Mouse (Mus musculus): Measurements from ENCODE around the gene Lcn11. TPM values are rescaled to one million over a fixed set of nuclear protein-coding genes. Genes with fewer than 3 reads are reported as not detected.

Lcn11 gene
- total and polyA plus RNA-seq, 3 experiments, result not detected

- H3K36me3 ChIP-seq (ENCODE audit: control insufficient read depth in 1 of 2, insufficient read depth in 2 of 2, low read length in 2 of 2), result no peaks in the 10 kb centered on the region
- H3K27me3 ChIP-seq (ENCODE audit: control insufficient read depth in 1 of 2, insufficient read depth in 2 of 2, low read length in 2 of 2), result peaks cover 1 to 8% of the 10 kb centered on the region in 2 experiments
- H3K9ac ChIP-seq (ENCODE audit: control insufficient read depth, low read depth, low read length, poor library complexity, severe bottlenecking), result no peak overlapping the region
- no peak overlapping the region for H3K27ac ChIP-seq (ENCODE audit: control insufficient read depth, low read depth, low read length)
- no peak for DNase-seq (ENCODE audit: low read depth, low spot score)
- H3K9me3 ChIP-seq (replicated peaks; ENCODE audit: insufficient read depth, low read length), result no peaks in the 10 kb centered on the region
- no peaks in the 10 kb centered on the region for H3K79me2 ChIP-seq (ENCODE audit: control insufficient read depth, insufficient read depth, low read length, poor library complexity)
- TF ChIP-seq ELF1 (IDR thresholded peaks at IDR 0.05; ENCODE audit: low read depth, low read length), result no peak
- TF ChIP-seq POLR2AphosphoS2 (IDR thresholded peaks at IDR 0.05; ENCODE audit: low read length), result no peak
- no peak for TF ChIP-seq HCFC1 (IDR thresholded peaks at IDR 0.05; ENCODE audit: low read depth, low read length)
- no peak for TF ChIP-seq ZMIZ1 (IDR thresholded peaks at IDR 0.05; ENCODE audit: low read depth, low read length)
- TF ChIP-seq CHD2 (IDR thresholded peaks at IDR 0.05; ENCODE audit: low read length), result no peak
- TF ChIP-seq EP300 (IDR thresholded peaks at IDR 0.05; ENCODE audit: low read depth in 1 of 2, low read length in 2 of 2), result no peak
- TF ChIP-seq MYC (IDR thresholded peaks at IDR 0.05; ENCODE audit: low read depth, low read length), result no peak
- H3K4me1 ChIP-seq (ENCODE audit: control insufficient read depth in 1 of 2, insufficient read depth in 2 of 2, low read length in 2 of 2), result no peaks in the 10 kb centered on the region
- H3K4me3 ChIP-seq (ENCODE audit: control insufficient read depth in 1 of 2, insufficient read depth in 1 of 2, low read depth in 2 of 2, low read length in 2 of 2), result no peak overlapping the region
Measured at GRCm38 (mm10) chr2:25798065-25798464, 21.2 kb downstream of the Lcn11 start.

GRCm38 (mm10) chr2:25811711-25812110 lies 34.9 kb downstream of the Lcn11 start:
- Histone ChIP-seq H3K36me3 (ENCODE audit: control insufficient read depth in 1 of 2, insufficient read depth in 2 of 2, low read length in 2 of 2) (no peaks in the 10 kb centered on the region), H3K9ac (ENCODE audit: control insufficient read depth, low read depth, low read length, poor library complexity, severe bottlenecking) (no peak overlapping the region), H3K4me3 (ENCODE audit: control insufficient read depth in 1 of 2, insufficient read depth in 1 of 2, low read depth in 2 of 2, low read length in 2 of 2) (no peak overlapping the region), H3K27ac (ENCODE audit: control insufficient read depth, low read depth, low read length) (no peak overlapping the region), H3K9me3 (replicated peaks; ENCODE audit: insufficient read depth, low read length) (no peaks in the 10 kb centered on the region), H3K79me2 (ENCODE audit: control insufficient read depth, insufficient read depth, low read length, poor library complexity) (no peaks in the 10 kb centered on the region), H3K27me3 (ENCODE audit: control insufficient read depth in 1 of 2, insufficient read depth in 2 of 2, low read length in 2 of 2) (no peaks in the 10 kb centered on the region; a peak in 2 of 4 replicates), H3K4me1 (ENCODE audit: control insufficient read depth in 1 of 2, insufficient read depth in 2 of 2, low read length in 2 of 2) (no peaks in the 10 kb centered on the region)
- no peak for DNase-seq (ENCODE audit: low read depth, low spot score)
- TF ChIP-seq NRF1 (IDR thresholded peaks at IDR 0.05; ENCODE audit: insufficient read depth, low read depth, low read length, poor library complexity, severe bottlenecking), result no peak
- TF ChIP-seq POLR2AphosphoS2 (IDR thresholded peaks at IDR 0.05; ENCODE audit: low read length), result no peak
- TF ChIP-seq E2F4 (IDR thresholded peaks at IDR 0.05; ENCODE audit: borderline replicate concordance, low read depth, low read length), result no peak
- TF ChIP-seq MYB (IDR thresholded peaks at IDR 0.05; ENCODE audit: low read depth, low read length), result no peak
- TF ChIP-seq GATA1 (IDR thresholded peaks at IDR 0.05; ENCODE audit: low read depth, low read length), result no peak
- no peak for TF ChIP-seq MYC (IDR thresholded peaks at IDR 0.05; ENCODE audit: low read depth, low read length)
- TF ChIP-seq CHD1 (IDR thresholded peaks at IDR 0.05; ENCODE audit: low read depth, low read length), result no peak
- TF ChIP-seq ZKSCAN1 (IDR thresholded peaks at IDR 0.05; ENCODE audit: low read depth, low read length), result no peak
- no peak for TF ChIP-seq POLR2A (IDR thresholded peaks at IDR 0.05; ENCODE audit: control insufficient read depth in 1 of 2, insufficient read depth in 1 of 2, low read depth in 1 of 2, low read length in 2 of 2, poor library complexity in 1 of 2)
- no peak for TF ChIP-seq SIN3A (IDR thresholded peaks at IDR 0.05; ENCODE audit: low read length)
- TF ChIP-seq TCF12 (IDR thresholded peaks at IDR 0.05; ENCODE audit: low read depth, low read length), result no peak
- no peak for TF ChIP-seq MXI1 (IDR thresholded peaks at IDR 0.05; ENCODE audit: low read depth, low read length)
- no peak for TF ChIP-seq UBTF (IDR thresholded peaks at IDR 0.05; ENCODE audit: borderline replicate concordance, insufficient read depth, low read depth, low read length)
- no peak for TF ChIP-seq KAT2A (conservative IDR thresholded peaks at IDR 0.05; ENCODE audit: low read depth, low read length)
- TF ChIP-seq NELFE (IDR thresholded peaks at IDR 0.05; ENCODE audit: low read depth, low read length), result no peak
- no peak for TF ChIP-seq ETS1 (IDR thresholded peaks at IDR 0.05; ENCODE audit: low read depth, low read length)
- TF ChIP-seq POLR2AphosphoS5 (IDR thresholded peaks at IDR 0.05; ENCODE audit: borderline replicate concordance, low read depth, low read length), result no peak

Data from MEL (cell line).